Mouse (Mus musculus): ENCODE measurements around the gene Catip. TPM values are rescaled to one million over a fixed set of nuclear protein-coding genes. Genes with fewer than 3 reads are reported as not detected.
"Not testable (repeated sequence)": the region's sequence is repeated elsewhere in the genome, so short reads cannot be mapped to it uniquely, and the experiment has no call there.

Gene Catip
- polyA plus RNA-seq, 1 experiment = 3.1 TPM

GRCm38 (mm10) chr1:74334607-74335006 lies 27.3 kb upstream of the Catip start:
- TF ChIP-seq CTCF (IDR thresholded peaks at IDR 0.05; ENCODE audit: borderline replicate concordance, extremely low read depth, insufficient read depth, insufficient read length) (no peak), POLR2A (IDR thresholded peaks at IDR 0.05; ENCODE audit: borderline replicate concordance, extremely low read depth, insufficient read depth, insufficient read length, poor library complexity, severe bottlenecking) (no peak)
- DNase-seq (ENCODE audit: low read depth) = no peak

GRCm38 (mm10) chr1:74335033-74335432 lies 26.9 kb upstream of the Catip start:
- TF ChIP-seq POLR2A (IDR thresholded peaks at IDR 0.05; ENCODE audit: borderline replicate concordance, extremely low read depth, insufficient read depth, insufficient read length, poor library complexity, severe bottlenecking) (no peak), CTCF (IDR thresholded peaks at IDR 0.05; ENCODE audit: borderline replicate concordance, extremely low read depth, insufficient read depth, insufficient read length) (no peak)
- DNase-seq (ENCODE audit: low read depth) = no peak

- no peak for DNase-seq (ENCODE audit: low read depth)
- no peak for TF ChIP-seq POLR2A (IDR thresholded peaks at IDR 0.05; ENCODE audit: borderline replicate concordance, extremely low read depth, insufficient read depth, insufficient read length, poor library complexity, severe bottlenecking)
- TF ChIP-seq CTCF (IDR thresholded peaks at IDR 0.05; ENCODE audit: borderline replicate concordance, extremely low read depth, insufficient read depth, insufficient read length) = no peak
These were observed 26.3 kb upstream of the Catip start for GRCm38 (mm10) chr1:74335436-74336170.

- TF ChIP-seq POLR2A (IDR thresholded peaks at IDR 0.05; ENCODE audit: borderline replicate concordance, extremely low read depth, insufficient read depth, insufficient read length, poor library complexity, severe bottlenecking) = no peak
- TF ChIP-seq CTCF (IDR thresholded peaks at IDR 0.05; ENCODE audit: borderline replicate concordance, extremely low read depth, insufficient read depth, insufficient read length) = no peak
- DNase-seq (ENCODE audit: low read depth) = no peak
These were observed 24.6 kb upstream of the Catip start for GRCm38 (mm10) chr1:74337241-74337771.

- TF ChIP-seq CTCF (IDR thresholded peaks at IDR 0.05; ENCODE audit: borderline replicate concordance, extremely low read depth, insufficient read depth, insufficient read length) (no peak), POLR2A (IDR thresholded peaks at IDR 0.05; ENCODE audit: borderline replicate concordance, extremely low read depth, insufficient read depth, insufficient read length, poor library complexity, severe bottlenecking) (no peak)
- no peak for DNase-seq (ENCODE audit: low read depth)
These were observed 23.9 kb upstream of the Catip start for GRCm38 (mm10) chr1:74338013-74338412.

GRCm38 (mm10) chr1:74338626-74339025 lies 23.3 kb upstream of the Catip start:
- TF ChIP-seq CTCF (IDR thresholded peaks at IDR 0.05; ENCODE audit: borderline replicate concordance, extremely low read depth, insufficient read depth, insufficient read length) (no peak), POLR2A (IDR thresholded peaks at IDR 0.05; ENCODE audit: borderline replicate concordance, extremely low read depth, insufficient read depth, insufficient read length, poor library complexity, severe bottlenecking) (no peak)
- no peak for DNase-seq (ENCODE audit: low read depth)

GRCm38 (mm10) chr1:74339917-74340316 lies 22.0 kb upstream of the Catip start:
- TF ChIP-seq POLR2A (IDR thresholded peaks at IDR 0.05; ENCODE audit: borderline replicate concordance, extremely low read depth, insufficient read depth, insufficient read length, poor library complexity, severe bottlenecking) (no peak), CTCF (IDR thresholded peaks at IDR 0.05; ENCODE audit: borderline replicate concordance, extremely low read depth, insufficient read depth, insufficient read length) (no peak)

GRCm38 (mm10) chr1:74340361-74340764 lies 21.5 kb upstream of the Catip start:
- no peak for TF ChIP-seq CTCF (IDR thresholded peaks at IDR 0.05; ENCODE audit: borderline replicate concordance, extremely low read depth, insufficient read depth, insufficient read length)
- no peak for TF ChIP-seq POLR2A (IDR thresholded peaks at IDR 0.05; ENCODE audit: borderline replicate concordance, extremely low read depth, insufficient read depth, insufficient read length, poor library complexity, severe bottlenecking)
- peak; percentile 51 for DNase-seq (ENCODE audit: low read depth)

More at GRCm38 (mm10) chr1:74339917-74340316, 22.0 kb upstream of the Catip start:
- DNase-seq (ENCODE audit: low read depth) = no peak

- DNase-seq (ENCODE audit: low read depth) = not testable (repeated sequence)
These were observed 20.9 kb upstream of the Catip start for GRCm38 (mm10) chr1:74340992-74341391.

- DNase-seq (ENCODE audit: low read depth) = no peak
- TF ChIP-seq CTCF (IDR thresholded peaks at IDR 0.05; ENCODE audit: borderline replicate concordance, extremely low read depth, insufficient read depth, insufficient read length) (no peak), POLR2A (IDR thresholded peaks at IDR 0.05; ENCODE audit: borderline replicate concordance, extremely low read depth, insufficient read depth, insufficient read length, poor library complexity, severe bottlenecking) (no peak)
These were observed 20.0 kb upstream of the Catip start for GRCm38 (mm10) chr1:74341898-74342297.

- no peak for DNase-seq (ENCODE audit: low read depth)
- TF ChIP-seq POLR2A (IDR thresholded peaks at IDR 0.05; ENCODE audit: borderline replicate concordance, extremely low read depth, insufficient read depth, insufficient read length, poor library complexity, severe bottlenecking) (no peak), CTCF (IDR thresholded peaks at IDR 0.05; ENCODE audit: borderline replicate concordance, extremely low read depth, insufficient read depth, insufficient read length) (no peak)
These were observed 19.6 kb upstream of the Catip start for GRCm38 (mm10) chr1:74342308-74342707.

- TF ChIP-seq CTCF (IDR thresholded peaks at IDR 0.05; ENCODE audit: borderline replicate concordance, extremely low read depth, insufficient read depth, insufficient read length) (no peak), POLR2A (IDR thresholded peaks at IDR 0.05; ENCODE audit: borderline replicate concordance, extremely low read depth, insufficient read depth, insufficient read length, poor library complexity, severe bottlenecking) (no peak)
- no peak for DNase-seq (ENCODE audit: low read depth)
These were observed 18.7 kb upstream of the Catip start for GRCm38 (mm10) chr1:74343161-74343560.

Measured in brain, embryonic 14.5 days (tissue).